9 mouse cellular contexts compared by ENCODE assay signal in the genomic region with DNA sequence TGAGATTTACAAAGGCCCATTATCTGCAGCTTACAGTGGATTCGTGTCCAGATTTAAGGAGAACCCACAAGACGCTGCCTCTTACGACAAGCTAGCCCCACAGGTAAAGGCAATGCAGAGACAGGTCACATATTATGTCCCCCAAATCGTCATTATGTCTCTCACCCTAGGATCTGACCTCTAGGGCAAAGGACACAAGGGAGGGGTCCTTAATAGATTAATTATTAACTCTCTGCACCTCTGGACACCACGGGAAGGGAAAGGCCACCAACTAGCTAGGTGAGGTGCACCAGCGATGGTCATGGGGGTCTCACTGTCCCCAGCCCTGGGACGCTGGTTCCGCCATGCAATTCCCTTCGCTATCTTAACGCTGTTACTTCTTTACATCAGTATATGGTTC. TPM values are rescaled to one million over a fixed set of nuclear protein-coding genes. Genes with fewer than 3 reads are reported as not detected.
DNase-seq lines count a peak whose midpoint lies in the region; ATAC-seq lines count a peak whose summit lies in the region.
"Had no signal": no experiment of that assay in that cellular context is flagged by ENCODE, and none has a peak within 500 bp of the region (broad histone marks: within the 10 kb centered on the region; RNA-seq: fewer than 3 reads in every experiment).

A gene (plus strand): TSS at position 274 of the 400 bp plus-strand sequence.

- no peak for DNase-seq in heart, adult 18-20 months
- no peak for DNase-seq in embryonic facial prominence, embryonic 10.5 days (ENCODE audit: low spot score)
- no peak for DNase-seq in retina, embryonic 14.5 days (ENCODE audit: low spot score)
- no peak for DNase-seq in cerebellum, postnatal 10 days
- no peak for DNase-seq in ovary, postnatal 10 days (ENCODE audit: low spot score)

- 83% methylated on average over 10 of the region's 10 CpGs for WGBS in heart, embryonic 14.5 days
- 77% methylated on average over 10 of the region's 10 CpGs for WGBS in embryonic facial prominence, embryonic 10.5 days
- WGBS in hindbrain, embryonic 15.5 days, result 79% methylated on average over 10 of the region's 10 CpGs
- 84% methylated on average over 10 of the region's 10 CpGs for WGBS in midbrain, embryonic 13.5 days

- H3K9ac ChIP-seq in heart, embryonic 14.5 days (ENCODE audit: low read length), result peak within 1 kb of the TSS; percentile 77
- peak within 1 kb of the TSS; percentile 25; the same call in 1 of the 2 replicates for H3K9ac ChIP-seq in hindbrain, embryonic 15.5 days
- peak within 1 kb of the TSS; percentile 66 for H3K9ac ChIP-seq in midbrain, embryonic 13.5 days (replicated peaks)

- no peaks in the 10 kb centered on the region for H3K36me3 ChIP-seq in heart, embryonic 14.5 days (ENCODE audit: control insufficient read depth, insufficient read depth, low read length)
- no peaks in the 10 kb centered on the region for H3K36me3 ChIP-seq in embryonic facial prominence, embryonic 10.5 days (replicated peaks)
- no peaks in the 10 kb centered on the region for H3K36me3 ChIP-seq in hindbrain, embryonic 15.5 days
- H3K36me3 ChIP-seq in midbrain, embryonic 13.5 days, result no peaks in the 10 kb centered on the region

- no peaks in the 10 kb centered on the region for H3K9me3 ChIP-seq in heart, embryonic 14.5 days (ENCODE audit: control insufficient read depth, low read length)
- H3K9me3 ChIP-seq in embryonic facial prominence, embryonic 10.5 days, result no peaks in the 10 kb centered on the region
- H3K9me3 ChIP-seq in hindbrain, embryonic 15.5 days, result no peaks in the 10 kb centered on the region
- H3K9me3 ChIP-seq in midbrain, embryonic 13.5 days, result no peaks in the 10 kb centered on the region

- peak within 1 kb of the TSS; percentile 78 for H3K4me2 ChIP-seq in heart, embryonic 14.5 days (ENCODE audit: low read length)
- H3K4me2 ChIP-seq in hindbrain, embryonic 15.5 days, result peak within 1 kb of the TSS; percentile 52
- peak within 1 kb of the TSS; percentile 50 for H3K4me2 ChIP-seq in midbrain, embryonic 13.5 days (replicated peaks)

- H3K27me3 ChIP-seq in heart, embryonic 14.5 days (ENCODE audit: control insufficient read depth, insufficient read depth, low read length), result no peaks in the 10 kb centered on the region
- peaks cover 29% of the 10 kb centered on the region for H3K27me3 ChIP-seq in embryonic facial prominence, embryonic 10.5 days (replicated peaks; ENCODE audit: low read depth, poor library complexity, severe bottlenecking)
- H3K27me3 ChIP-seq in hindbrain, embryonic 15.5 days, result no peaks in the 10 kb centered on the region
- H3K27me3 ChIP-seq in midbrain, embryonic 13.5 days, result peaks cover 6% of the 10 kb centered on the region; the same call in 1 of the 2 replicates

- H3K27ac ChIP-seq in heart, embryonic 14.5 days (replicated peaks in 1 of 2; ENCODE audit: control insufficient read depth in 1 of 2, insufficient read depth in 1 of 2, low read depth in 2 of 2, low read length in 2 of 2), result peak within 1 kb of the TSS in 1 of 2 experiments; percentile 80; a peak in 2 of 4 replicates
- H3K27ac ChIP-seq in embryonic facial prominence, embryonic 10.5 days (replicated peaks), result peak within 1 kb of the TSS; percentile 79
- H3K27ac ChIP-seq in hindbrain, embryonic 15.5 days (replicated peaks), result no peak within 1 kb of the TSS
- peak within 1 kb of the TSS; percentile 31; the same call in 1 of the 2 replicates for H3K27ac ChIP-seq in midbrain, embryonic 13.5 days

- ATAC-seq in heart, embryonic 14.5 days (ENCODE audit: insufficient number of reproducible peaks, insufficient read depth, low FRiP score, low read depth), result no peak
- no peak for ATAC-seq in hindbrain, embryonic 15.5 days (ENCODE audit: low FRiP score, low read depth)
- ATAC-seq in midbrain, embryonic 13.5 days, result no peak

- peaks cover 5 to 11% of the 10 kb centered on the region in 2 experiments; a peak in 3 of 4 replicates for H3K4me1 ChIP-seq in heart, embryonic 14.5 days (ENCODE audit: control insufficient read depth in 2 of 2, insufficient read depth in 2 of 2, low read length in 2 of 2)
- peaks cover 19% of the 10 kb centered on the region for H3K4me1 ChIP-seq in embryonic facial prominence, embryonic 10.5 days
- H3K4me1 ChIP-seq in hindbrain, embryonic 15.5 days (replicated peaks), result peaks cover 7% of the 10 kb centered on the region
- H3K4me1 ChIP-seq in midbrain, embryonic 13.5 days (replicated peaks), result peaks cover 7% of the 10 kb centered on the region

- peak within 1 kb of the TSS; percentile 37 to 38 for H3K4me3 ChIP-seq in heart, embryonic 14.5 days (ENCODE audit: control insufficient read depth in 1 of 2, insufficient read depth in 1 of 2, low read depth in 1 of 2, low read length in 2 of 2)
- H3K4me3 ChIP-seq in embryonic facial prominence, embryonic 10.5 days, result peak within 1 kb of the TSS; percentile 48
- peak within 1 kb of the TSS; percentile 22 for H3K4me3 ChIP-seq in hindbrain, embryonic 15.5 days
- peak within 1 kb of the TSS; percentile 25 for H3K4me3 ChIP-seq in midbrain, embryonic 13.5 days (replicated peaks)

RNA-seq across cellular contexts. Expression of the gene that starts here (rescaled TPM):
- polyA plus RNA-seq in heart, embryonic 14.5 days (2014; fragmentation: Nextera tagmentation; extraction: Ambion mirVana), result 0.27 and 0.49 TPM in 2 replicates
- total RNA-seq in heart, adult 18-20 months (2021), result not detected
- polyA plus RNA-seq in embryonic facial prominence, embryonic 10.5 days (2016; fragmentation: Nextera tagmentation; extraction: Ambion mirVana), result 0.43 and 0.44 TPM in 2 replicates
- polyA plus RNA-seq in hindbrain, embryonic 15.5 days (2015; fragmentation: Nextera tagmentation; extraction: Ambion mirVana), result 0.21 and 0.26 TPM in 2 replicates
- 0.35 and 0.42 TPM in 2 replicates for polyA plus RNA-seq in midbrain, embryonic 13.5 days (2015; fragmentation: Nextera tagmentation; extraction: Ambion mirVana)
- polyA plus RNA-seq: gonadal fat pad, adult 2 months had no signal

Comparison
In these comparisons a context has a peak if more than half of its experiments do, and no peak if none do; other contexts are left out.
1. H3K9ac ChIP-seq: peak in every context shown above with its lines; median percentile 77 in heart, embryonic 14.5 days; 66 in midbrain, embryonic 13.5 days; 25 in hindbrain, embryonic 15.5 days.